Mouse (Mus musculus) kidney, adult 18-20 months (tissue): ENCODE data around the gene Spats1.
"Not testable (repeated sequence)": the region's sequence is repeated elsewhere in the genome, so short reads cannot be mapped to it uniquely, and the experiment has no call there.

Source experiments
- DNase-seq: peaks from one replicate; pipeline ENCODE4 v3.0.0; 2021

Gene Spats1

DNA sequence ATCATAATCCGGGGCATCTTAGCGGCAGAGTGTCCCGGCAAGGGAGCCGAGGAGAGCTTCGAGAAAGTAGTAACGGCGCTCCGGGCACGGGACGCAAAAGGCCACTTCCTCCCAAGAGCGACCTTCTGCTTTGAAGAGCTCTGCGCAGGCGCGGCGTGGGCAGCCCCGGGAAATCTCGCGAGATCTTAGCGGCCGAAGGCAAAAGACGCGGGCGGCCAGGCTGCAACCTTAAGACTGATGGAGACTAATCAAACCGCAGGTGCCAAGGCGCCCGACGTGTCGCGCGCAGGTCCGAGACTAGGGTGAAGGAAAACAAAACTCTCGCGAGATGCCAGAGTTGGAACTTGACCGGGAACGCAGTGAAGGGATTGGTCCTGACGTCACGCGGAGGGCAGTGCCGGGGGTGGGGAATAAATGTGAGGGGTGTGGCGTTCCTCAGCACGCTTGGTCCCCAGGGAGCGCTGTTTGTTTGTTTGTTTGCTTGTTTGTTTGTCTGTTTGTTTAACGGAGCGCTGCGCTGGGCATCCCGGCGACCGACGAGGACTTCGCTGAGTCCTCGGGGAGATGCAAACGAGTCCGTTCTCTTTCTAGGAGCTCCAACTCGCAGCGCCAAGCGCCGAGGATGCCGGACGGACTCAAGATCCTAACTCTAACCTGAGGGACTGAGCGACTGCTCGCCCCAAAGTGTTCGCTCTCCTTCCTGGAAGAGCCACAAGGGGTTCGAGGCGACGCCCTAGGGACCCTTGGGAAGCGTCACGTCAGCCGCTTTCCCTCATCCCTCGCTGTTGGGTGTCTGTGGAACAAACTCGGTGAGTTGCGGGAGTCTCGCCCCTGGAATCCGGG lies 41.6 kb downstream of the Spats1 start, which contains the start of gene Cdc5l:
Cdc5l (minus strand) TSS at position 319 of the 843 bp plus-strand sequence.
- DNase-seq = peak; percentile 96

DNA sequence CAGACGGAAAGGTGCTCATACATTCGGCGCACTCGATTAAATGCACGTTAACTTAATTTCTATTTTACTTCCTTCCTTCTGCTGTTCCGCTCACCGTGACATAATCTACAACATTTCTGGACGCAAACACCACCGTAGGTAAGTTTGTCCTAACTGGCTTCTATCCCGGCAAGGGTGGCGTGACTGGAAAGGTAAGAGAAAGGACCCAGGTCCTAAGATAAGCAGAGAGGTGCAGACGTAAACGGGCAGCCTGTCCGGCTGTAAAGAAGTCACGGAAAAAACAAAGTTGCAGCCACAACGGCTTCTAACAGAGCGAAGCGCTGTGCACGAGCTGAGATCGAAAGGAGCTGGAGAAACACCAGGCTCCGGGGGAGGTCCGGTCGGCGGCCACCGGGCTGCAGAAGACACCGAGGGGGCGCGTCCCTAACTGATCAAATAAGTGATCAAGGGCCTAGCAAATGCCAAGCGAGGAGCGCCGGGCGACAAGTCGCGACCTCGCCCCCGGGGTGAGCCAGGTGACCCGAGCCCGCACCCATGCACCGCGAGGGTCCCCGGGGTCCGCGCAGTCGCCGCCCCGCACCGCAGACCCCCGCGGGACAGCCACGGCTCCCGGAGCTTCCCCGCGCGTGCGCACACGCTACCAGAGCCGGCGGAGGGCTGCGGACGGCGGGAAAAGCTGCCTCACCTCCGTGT lies 42.4 kb downstream of the Spats1 start:
- no peak for DNase-seq

DNA sequence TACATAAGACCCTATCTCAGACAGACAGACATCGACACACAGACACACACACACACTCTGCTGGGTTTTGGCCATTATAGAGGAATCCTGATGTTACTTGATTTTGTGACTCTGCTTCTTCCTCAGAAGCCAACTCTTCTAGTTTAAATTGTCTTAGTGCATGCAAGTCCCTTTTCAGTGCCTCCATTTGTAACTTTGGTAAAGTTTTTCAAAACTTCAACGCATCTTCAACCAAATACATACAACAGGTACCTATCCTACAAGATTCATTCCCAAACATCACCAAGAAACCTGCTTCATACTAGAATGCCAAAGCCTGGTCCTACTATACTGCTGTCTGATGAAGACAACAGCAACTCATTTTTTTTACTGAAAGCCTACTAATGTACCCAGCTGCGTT lies 43.2 kb downstream of the Spats1 start:
- DNase-seq = no peak

DNA sequence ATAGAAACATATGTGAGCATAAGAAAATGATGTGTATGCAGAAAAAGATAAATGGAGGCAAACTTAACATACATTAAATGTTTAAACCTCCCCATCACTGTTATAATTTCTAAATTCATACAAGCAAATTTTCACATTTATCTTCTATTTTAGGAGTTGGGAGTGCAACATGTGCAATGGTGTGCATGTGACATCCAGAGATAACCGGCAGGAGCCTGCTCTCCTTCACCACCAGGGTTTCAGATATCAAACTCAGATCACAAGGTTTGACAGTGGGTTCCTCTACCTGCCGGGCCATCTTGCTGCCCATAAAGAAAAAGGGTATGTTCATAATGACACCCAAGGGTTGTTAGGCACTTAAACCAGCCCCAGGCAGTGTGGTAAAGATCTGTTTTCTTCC lies 57.8 kb downstream of the Spats1 start:
- no peak for DNase-seq

DNA sequence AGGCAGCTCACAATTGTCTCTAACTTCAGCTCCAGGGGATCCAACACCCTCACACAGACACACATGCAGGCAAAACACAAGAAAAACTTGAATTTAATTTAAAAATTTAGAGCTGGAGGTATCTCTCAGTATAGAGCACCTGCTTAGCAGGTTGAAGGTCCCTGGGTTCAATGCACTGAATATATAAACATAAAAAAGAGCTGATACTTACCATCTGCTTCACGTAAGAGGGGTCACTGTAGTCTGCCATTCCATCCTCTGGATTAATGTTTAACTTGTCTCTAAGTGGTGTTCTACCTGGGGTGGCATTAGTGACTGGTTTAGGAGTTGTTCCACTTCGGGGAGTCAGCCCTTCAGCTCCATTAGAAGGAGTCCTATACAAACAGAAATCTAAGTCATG lies 63.6 kb downstream of the Spats1 start:
- DNase-seq = not testable (repeated sequence)

DNA sequence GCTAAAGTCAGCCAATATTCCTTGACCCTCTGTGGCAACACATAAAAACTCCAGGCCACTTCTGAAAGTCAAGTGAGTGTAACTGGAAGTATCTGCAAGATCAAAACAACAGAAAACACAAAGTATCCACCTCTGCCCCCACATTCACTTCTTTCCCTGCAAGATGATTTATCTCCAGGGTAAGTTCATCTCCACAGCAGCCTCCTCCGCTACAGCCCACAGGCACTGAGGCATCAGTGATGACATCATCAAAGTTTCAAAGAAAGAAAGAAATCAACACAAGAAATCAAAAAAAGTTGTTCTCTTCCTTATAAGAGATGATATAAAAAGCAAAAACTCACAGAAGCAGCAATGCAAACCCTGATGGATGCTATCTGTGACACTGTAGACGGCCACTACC lies 66.5 kb downstream of the Spats1 start:
- no peak for DNase-seq

DNA sequence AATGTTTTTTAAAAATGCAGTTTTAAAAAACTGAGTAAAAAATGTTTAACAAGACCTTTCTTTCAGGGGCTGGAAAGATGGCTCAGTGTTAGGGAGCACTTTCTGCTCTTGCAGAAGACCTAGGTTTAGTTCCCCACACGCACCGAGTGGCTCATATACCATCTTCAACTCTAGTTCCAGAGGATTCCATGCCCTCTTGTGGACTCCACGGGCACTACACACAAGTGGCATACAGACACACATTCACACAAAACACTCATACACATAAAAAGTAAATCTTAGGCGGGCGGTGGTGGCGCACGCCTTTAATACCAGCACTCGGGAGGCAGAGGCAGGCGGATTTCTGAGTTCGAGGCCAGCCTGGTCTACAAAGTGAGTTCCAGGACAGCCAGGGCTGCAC lies 68.9 kb downstream of the Spats1 start:
- no peak for DNase-seq

DNA sequence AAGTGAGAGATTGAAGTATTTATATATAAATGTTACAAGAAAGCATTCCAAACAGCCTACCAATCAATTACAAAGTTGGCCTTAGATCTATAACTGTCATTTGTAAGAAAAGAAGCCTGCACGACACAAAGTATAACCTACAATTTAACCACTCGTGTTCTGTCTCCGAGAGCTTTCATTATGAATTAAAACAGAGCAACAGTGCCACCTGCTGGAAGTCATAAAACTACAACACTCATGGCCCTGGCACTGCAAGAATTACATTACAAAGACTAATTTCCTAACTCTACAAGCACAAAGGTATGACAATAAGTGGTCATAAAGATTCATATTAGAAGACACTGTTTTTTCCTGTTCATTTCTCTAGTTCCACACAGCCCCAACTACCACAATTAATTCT lies 72.0 kb downstream of the Spats1 start:
- DNase-seq = peak; percentile 46

DNA sequence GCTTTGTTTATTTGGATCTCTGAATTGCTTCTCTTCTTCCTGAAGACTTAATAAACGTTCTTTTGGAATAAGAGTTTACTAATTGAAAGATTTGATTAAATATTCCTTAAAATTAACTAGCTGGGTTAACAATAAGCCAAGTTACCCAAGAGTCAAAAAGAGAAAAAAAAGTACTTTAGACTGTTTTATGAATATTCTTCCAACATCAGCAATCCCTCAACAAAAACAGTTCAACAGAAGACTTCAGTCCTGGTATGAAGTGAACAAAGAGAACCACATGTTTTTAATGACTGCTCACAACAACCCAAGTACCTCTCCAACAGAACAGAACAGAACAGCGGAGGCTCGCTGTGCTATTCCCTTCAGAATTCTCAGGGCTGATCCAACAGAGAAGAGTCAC lies 72.6 kb downstream of the Spats1 start:
- DNase-seq = peak; percentile 34

DNA sequence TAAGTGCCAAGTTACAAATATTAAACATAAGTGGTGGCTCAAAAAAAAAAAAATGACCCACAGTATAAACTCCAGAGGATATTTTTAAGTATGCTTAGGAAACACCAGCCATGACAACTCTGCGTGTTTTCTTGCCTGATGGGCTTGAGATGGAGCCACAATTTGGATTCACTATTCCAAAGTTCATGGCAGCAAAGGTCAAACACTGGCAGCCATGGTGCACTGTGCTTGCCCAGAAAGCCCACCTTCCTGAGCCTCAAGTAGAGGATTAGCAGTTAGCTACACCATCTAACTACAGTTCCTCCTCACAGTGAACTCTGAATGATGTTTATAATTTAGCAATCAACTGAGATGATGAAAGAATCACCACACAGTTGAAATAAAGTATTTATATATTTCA lies 73.1 kb downstream of the Spats1 start:
- DNase-seq = peak; percentile 13

DNA sequence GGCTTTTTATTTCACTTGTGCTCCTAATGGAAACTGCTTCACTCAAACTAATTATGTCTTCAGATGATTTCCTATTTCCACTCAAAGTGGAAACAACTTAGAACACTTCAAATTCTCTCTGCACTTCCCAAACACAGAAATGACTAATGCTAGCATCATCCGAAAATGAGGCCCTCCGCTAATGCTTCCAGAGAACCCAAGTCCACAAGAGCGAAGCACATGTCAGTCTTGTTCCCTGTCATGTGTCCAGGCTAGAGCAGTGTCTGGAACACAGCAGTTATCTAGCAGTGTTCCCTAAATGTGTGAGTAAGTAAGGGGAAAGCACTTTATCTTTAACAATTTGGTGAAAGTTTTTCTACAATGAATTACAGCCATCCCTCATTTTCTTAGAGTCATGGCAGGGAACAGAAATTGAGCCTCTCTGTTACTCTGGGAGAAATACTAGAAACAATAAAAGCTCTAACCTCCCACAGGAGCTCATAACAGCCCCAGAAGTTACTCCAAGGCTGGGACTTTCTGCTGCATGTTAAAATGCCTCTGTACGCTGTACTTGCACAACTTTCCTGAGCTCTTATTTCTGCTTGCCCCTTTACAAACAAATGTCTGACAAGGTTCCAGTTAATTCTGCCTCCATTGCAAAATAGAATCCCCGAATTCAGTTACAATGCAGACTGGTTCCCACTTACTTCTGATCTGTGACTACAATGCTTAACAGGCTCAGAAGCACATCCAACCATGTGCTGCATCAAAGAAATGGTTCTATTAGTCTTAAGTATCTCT lies 73.9 kb downstream of the Spats1 start:
- no peak for DNase-seq

DNA sequence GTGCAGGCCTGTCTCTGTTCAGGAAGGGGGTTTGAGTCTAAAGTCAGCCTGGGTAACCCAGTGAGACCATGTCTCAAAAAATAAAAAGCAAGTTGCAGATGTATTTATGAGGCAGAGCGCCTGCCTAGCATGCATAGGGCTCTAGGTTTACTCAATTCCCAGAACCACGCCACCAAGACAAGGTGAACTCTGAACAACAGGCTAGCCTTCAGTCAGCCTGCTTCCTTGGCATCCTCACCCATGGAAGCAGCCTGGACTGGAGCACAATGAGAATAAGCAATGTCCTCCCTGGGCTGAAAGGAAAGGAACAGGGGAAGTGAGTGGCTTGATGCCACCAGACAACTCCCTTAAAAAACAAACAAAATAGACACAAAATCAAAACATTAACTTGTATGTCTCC lies 77.2 kb downstream of the Spats1 start:
- no peak for DNase-seq

DNA sequence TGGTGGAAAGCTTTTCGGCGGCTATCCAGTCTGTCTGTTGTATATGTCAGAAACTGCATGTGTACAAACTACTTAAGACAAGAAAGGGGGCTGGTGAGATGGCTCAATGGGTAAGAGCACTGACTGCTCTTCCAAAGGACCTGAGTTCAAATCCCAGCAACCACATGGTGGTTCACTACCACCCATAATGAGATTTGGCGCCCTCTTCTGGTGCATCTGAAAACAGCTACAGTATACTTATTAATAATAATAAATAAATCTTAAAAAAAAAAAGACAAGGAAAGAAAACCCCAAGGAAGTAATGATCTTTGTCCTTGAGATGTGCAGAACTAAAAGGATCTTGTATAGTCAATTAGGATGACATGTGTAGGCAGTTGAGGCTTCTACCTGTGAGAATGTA lies 77.7 kb downstream of the Spats1 start:
- DNase-seq = no peak

DNA sequence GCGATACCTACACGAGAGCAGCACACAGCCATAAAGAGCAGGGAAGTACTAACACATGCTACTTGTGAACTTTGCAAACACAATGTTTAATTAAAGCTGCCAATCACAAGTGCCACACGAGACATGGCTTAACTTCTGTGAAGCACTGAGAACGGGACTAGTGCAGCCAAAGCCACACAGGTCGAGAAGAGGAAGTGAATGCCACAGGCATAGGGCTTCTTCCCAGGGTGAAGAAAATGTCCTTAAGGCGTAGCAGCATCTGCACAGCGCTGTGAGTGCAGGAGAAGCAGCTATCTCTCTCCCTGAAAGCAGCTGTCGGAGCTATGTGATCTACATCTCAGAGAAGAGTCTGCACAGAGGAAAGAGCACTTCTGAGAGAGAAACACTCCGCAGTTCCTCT lies 80.6 kb downstream of the Spats1 start:
- no peak for DNase-seq

DNA sequence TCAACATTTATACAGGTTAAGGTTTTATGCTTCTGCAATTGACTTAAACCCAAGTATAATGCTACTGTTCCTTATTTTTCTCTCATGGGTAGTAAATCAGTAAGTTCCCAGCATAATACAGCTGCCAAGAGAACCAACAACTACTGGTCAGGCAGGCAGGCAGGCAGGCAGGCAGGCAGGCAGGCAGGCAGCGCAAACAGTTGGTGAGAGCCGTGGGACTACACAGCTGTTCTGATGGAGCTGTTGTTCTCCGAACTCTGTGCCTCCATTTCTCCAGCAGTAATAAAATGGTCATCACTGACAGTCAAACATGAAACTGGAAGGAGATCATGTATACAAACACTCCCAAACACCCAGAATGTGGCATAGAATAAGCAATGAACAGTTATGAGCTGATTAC lies 81.5 kb downstream of the Spats1 start:
- no peak for DNase-seq
